Mouse (Mus musculus) heart, embryonic 11.5 days (tissue): Measurements from ENCODE around the gene Dnajc22. TPM values are rescaled to one million over a fixed set of nuclear protein-coding genes. Genes with fewer than 3 reads are reported as not detected.
"Not testable (repeated sequence)": the region's sequence is repeated elsewhere in the genome, so short reads cannot be mapped to it uniquely, and the experiment has no call there.

Source experiments
- ATAC-seq: fragments of 200-750 bp; cut with Nextera tagmentation; replicated peaks from 2 replicates; pipeline ENCODE4 v1.8.0; 2017; ENCODE audit warnings: moderate library complexity; ENCODE audit not compliant: insufficient number of reproducible peaks, low FRiP score, low TSS enrichment
- H3K27ac ChIP-seq: fragments of 300-500 bp; sonication (generic); 2 replicates; pipeline ENCODE4 v1.5.1; 2014; ENCODE audit warnings: mild to moderate bottlenecking, low read depth, low read length
- H3K27me3 ChIP-seq: fragments of 300-500 bp; sonication (generic); 2 replicates; pipeline ENCODE4 v1.6.1; 2014; ENCODE audit warnings: mild to moderate bottlenecking, low read length, mixed read lengths; ENCODE audit not compliant: control insufficient read depth, insufficient read depth
- H3K36me3 ChIP-seq: fragments of 300-500 bp; sonication (generic); 2 replicates; pipeline ENCODE4 v1.6.1; 2014; ENCODE audit warnings: mild to moderate bottlenecking, low read length, moderate library complexity, mixed read lengths; ENCODE audit not compliant: control insufficient read depth, insufficient read depth
- H3K4me1 ChIP-seq: fragments of 300-500 bp; sonication (generic); 2 replicates; pipeline ENCODE4 v1.6.1; 2014; ENCODE audit warnings: low read length; ENCODE audit not compliant: control insufficient read depth, insufficient read depth
- H3K4me2 ChIP-seq: fragments of 300-500 bp; sonication (generic); 2 replicates; pipeline ENCODE4 v1.6.1; 2014; ENCODE audit warnings: mild to moderate bottlenecking, moderate library complexity
- H3K4me3 ChIP-seq: fragments of 300-500 bp; sonication (generic); 2 replicates; pipeline ENCODE4 v1.5.1; 2014; ENCODE audit warnings: low read depth, low read length
- H3K9ac ChIP-seq: fragments of 300-500 bp; sonication (generic); 2 replicates; pipeline ENCODE4 v1.6.1; 2014; ENCODE audit warnings: mild to moderate bottlenecking, low read depth, low read length, moderate library complexity
- H3K9me3 ChIP-seq: fragments of 300-500 bp; sonication (generic); replicated peaks from 2 replicates; pipeline ENCODE4 v1.6.1; 2016; ENCODE audit warnings: low read length; ENCODE audit not compliant: control insufficient read depth
- WGBS: fragments of 180-500 bp; shearing (Covaris S2); extraction: QIAGEN DNeasy Blood & Tissue Kit; methylation state at CpG from one replicate; pipeline ENCODE4 v1.1.7; 2014; ENCODE audit not compliant: insufficient replicate concordance; 5-methylcytosine and 5-hydroxymethylcytosine counted together
- polyA plus RNA-seq: library from polyadenylated mRNA; unstranded; fragments of >200 nt; fragmentation: Nextera tagmentation; extraction: Ambion mirVana; gene quantifications from 2 replicates; pipeline ENCODE4 v1.2.1, GENCODE M21; 2014

Dnajc22 gene
- 0.96 and 1.7 TPM in 2 replicates for polyA plus RNA-seq

- Histone ChIP-seq H3K4me3 (peak within 1 kb of the TSS; percentile 45), H3K36me3 (no peaks in the 10 kb centered on the region), H3K9me3 (no peaks in the 10 kb centered on the region), H3K4me2 (peak within 1 kb of the TSS; percentile 70), H3K27ac (no peak within 1 kb of the TSS), H3K27me3 (peaks cover 94% of the 10 kb centered on the region), H3K4me1 (peaks cover 24% of the 10 kb centered on the region), H3K9ac (peak within 1 kb of the TSS; percentile 6; the same call in 1 of the 2 replicates)
- 23% methylated on average over 8 of the region's 8 CpGs for WGBS
- no peak for ATAC-seq
These were observed at the start of gene Dnajc22 for GRCm38 (mm10) chr15:99092870-99093269. Dnajc22 (plus strand) TSS chr15:99093170.

- Histone ChIP-seq H3K36me3 (no peaks in the 10 kb centered on the region), H3K4me2 (no peak overlapping the region), H3K4me1 (0 out of 2 replicates have a peak, but pooled peaks cover 3% of the 10 kb centered on the region), H3K4me3 (no peak overlapping the region), H3K27me3 (no peaks in the 10 kb centered on the region; the same call in 1 of the 2 replicates), H3K9me3 (no peaks in the 10 kb centered on the region), H3K9ac (no peak overlapping the region), H3K27ac (no peak overlapping the region)
- 43% methylated on average over 3 of the region's 3 CpGs for WGBS
- no peak for ATAC-seq
These were observed 48.1 kb upstream of the Dnajc22 start for GRCm38 (mm10) chr15:99044854-99045253.

- not testable (repeated sequence) for H3K9me3 ChIP-seq, H3K36me3 ChIP-seq, ATAC-seq, H3K4me1 ChIP-seq, H3K9ac ChIP-seq, H3K27me3 ChIP-seq, H3K4me2 ChIP-seq, H3K4me3 ChIP-seq, H3K27ac ChIP-seq
- whole genome bisulfite sequencing = 85% methylated on average over 6 of the region's 6 CpGs
These were observed 47.2 kb upstream of the Dnajc22 start for GRCm38 (mm10) chr15:99045734-99046133.

- Histone ChIP-seq H3K27me3 (peaks cover 25% of the 10 kb centered on the region), H3K4me3 (no peak overlapping the region), H3K27ac (no peak overlapping the region), H3K36me3 (no peaks in the 10 kb centered on the region), H3K9me3 (no peaks in the 10 kb centered on the region), H3K9ac (no peak overlapping the region), H3K4me1 (peaks cover 8% of the 10 kb centered on the region; the same call in 1 of the 2 replicates), H3K4me2 (no peak overlapping the region)
- 25% methylated on average over 13 of the region's 13 CpGs for WGBS
- ATAC-seq = no peak
These were observed 43.3 kb upstream of the Dnajc22 start for GRCm38 (mm10) chr15:99049473-99050253.

GRCm38 (mm10) chr15:99053373-99053772 is 39.6 kb upstream of the Dnajc22 start:
- H3K9ac ChIP-seq = no peak overlapping the region
- WGBS = 8% methylated on average over 9 of the region's 9 CpGs
- no peak overlapping the region for H3K27ac ChIP-seq
- no peak overlapping the region for H3K4me3 ChIP-seq
- ATAC-seq = no peak
- no peaks in the 10 kb centered on the region for H3K36me3 ChIP-seq
- H3K27me3 ChIP-seq = peaks cover 61% of the 10 kb centered on the region
- no peak overlapping the region for H3K4me2 ChIP-seq
- no peaks in the 10 kb centered on the region for H3K9me3 ChIP-seq
- peaks cover 21% of the 10 kb centered on the region for H3K4me1 ChIP-seq

GRCm38 (mm10) chr15:99055040-99055439 is 37.9 kb upstream of the Dnajc22 start, which contains the start of gene Prph:
Prph (plus strand) TSS chr15:99055174.
- Histone ChIP-seq H3K4me1 (peaks cover 21% of the 10 kb centered on the region), H3K4me2 (peak within 1 kb of the TSS; percentile 76)
- 2% methylated on average over 29 of the region's 30 CpGs for WGBS

GRCm38 (mm10) chr15:99055511-99055961 is 37.4 kb upstream of the Dnajc22 start:
- no peak overlapping the region for H3K27ac ChIP-seq
- H3K9ac ChIP-seq = peak overlapping the region; percentile 39; the same call in 1 of the 2 replicates
- WGBS = under 1% methylated on average over 37 of the region's 37 CpGs
- H3K4me2 ChIP-seq = peak overlapping the region; percentile 76
- H3K4me3 ChIP-seq = peak overlapping the region; percentile 46
- peak; percentile 23; the same call in 1 of the 2 replicates for ATAC-seq
- H3K27me3 ChIP-seq = peaks cover 78% of the 10 kb centered on the region
- no peaks in the 10 kb centered on the region for H3K9me3 ChIP-seq
- H3K4me1 ChIP-seq = peaks cover 21% of the 10 kb centered on the region
- no peaks in the 10 kb centered on the region for H3K36me3 ChIP-seq

More at GRCm38 (mm10) chr15:99055040-99055439, 37.9 kb upstream of the Dnajc22 start, which contains the start of gene Prph:
- peaks cover 76% of the 10 kb centered on the region for H3K27me3 ChIP-seq
- peak within 1 kb of the TSS; percentile 39; the same call in 1 of the 2 replicates for H3K9ac ChIP-seq
- H3K36me3 ChIP-seq = no peaks in the 10 kb centered on the region
- H3K4me3 ChIP-seq = peak within 1 kb of the TSS; percentile 46
- no peak within 1 kb of the TSS for H3K27ac ChIP-seq
- no peaks in the 10 kb centered on the region for H3K9me3 ChIP-seq
- ATAC-seq = no peak

- H3K9me3 ChIP-seq = no peaks in the 10 kb centered on the region
- H3K27me3 ChIP-seq = peaks cover 81% of the 10 kb centered on the region
- H3K4me2 ChIP-seq = peak overlapping the region; percentile 76
- no peaks in the 10 kb centered on the region for H3K36me3 ChIP-seq
- H3K27ac ChIP-seq = no peak overlapping the region
- H3K9ac ChIP-seq = no peak overlapping the region
- 7% methylated on average over 14 of the region's 14 CpGs for WGBS
- peak overlapping the region; percentile 46 for H3K4me3 ChIP-seq
- ATAC-seq = no peak
- peaks cover 21% of the 10 kb centered on the region for H3K4me1 ChIP-seq
These were observed 36.6 kb upstream of the Dnajc22 start for GRCm38 (mm10) chr15:99056332-99056731.
